Mouse (Mus musculus) limb, embryonic 11.5 days (tissue): ENCODE results near the gene Cacna1d. TPM values are rescaled to one million over a fixed set of nuclear protein-coding genes. Genes with fewer than 3 reads are reported as not detected.
A peak's percentile ranks its signal among the peaks of the same experiment; 100 is the strongest.

Experiments used
- ATAC-seq: fragments of 200-750 bp; cut with Nextera tagmentation; 2 replicates; pipeline ENCODE4 v1.8.0; 2017; ENCODE audit warnings: low read depth; ENCODE audit not compliant: insufficient number of reproducible peaks, low FRiP score, low TSS enrichment
- DNase-seq: peaks from one replicate; pipeline ENCODE4 v3.0.0-alpha.2; 2015; ENCODE audit warnings: low spot score
- H3K27ac ChIP-seq: fragments of 300-500 bp; sonication (generic); replicated peaks from 2 replicates; pipeline ENCODE4 v1.5.1; 2014; ENCODE audit warnings: low read depth, mild to moderate bottlenecking, low read length
- H3K27me3 ChIP-seq: fragments of 300-500 bp; sonication (generic); 2 replicates; pipeline ENCODE4 v1.6.1; 2014; ENCODE audit warnings: mild to moderate bottlenecking, low read length, mixed read lengths; ENCODE audit not compliant: control insufficient read depth, insufficient read depth
- H3K36me3 ChIP-seq: fragments of 300-500 bp; sonication (generic); 2 replicates; pipeline ENCODE4 v1.6.1; 2014; ENCODE audit warnings: mild to moderate bottlenecking, low read length, moderate library complexity, mixed read lengths; ENCODE audit not compliant: control insufficient read depth, insufficient read depth
- H3K4me1 ChIP-seq: fragments of 300-500 bp; sonication (generic); 2 replicates; pipeline ENCODE4 v1.6.1; 2014; ENCODE audit warnings: low read length, mixed read lengths; ENCODE audit not compliant: control insufficient read depth, insufficient read depth
- H3K4me2 ChIP-seq: fragments of 300-500 bp; sonication (generic); 2 replicates; pipeline ENCODE4 v1.6.1; 2014; ENCODE audit warnings: low read depth, mild to moderate bottlenecking, moderate library complexity; ENCODE audit not compliant: severe bottlenecking
- H3K4me3 ChIP-seq: fragments of 300-500 bp; sonication (generic); 2 replicates; pipeline ENCODE4 v1.5.1; 2014; ENCODE audit warnings: low read depth, low read length
- H3K9ac ChIP-seq: fragments of 300-500 bp; sonication (generic); 2 replicates; pipeline ENCODE4 v1.6.1; 2014; ENCODE audit warnings: mild to moderate bottlenecking, low read length
- H3K9me3 ChIP-seq: fragments of 300-500 bp; sonication (generic); 2 replicates; pipeline ENCODE4 v1.6.1; 2016; ENCODE audit warnings: low read length; ENCODE audit not compliant: control insufficient read depth
- WGBS: fragments of 180-500 bp; shearing (Covaris S2); extraction: QIAGEN DNeasy Blood & Tissue Kit; methylation state at CpG from one replicate; pipeline ENCODE4 v1.1.7; 2014; 5-methylcytosine and 5-hydroxymethylcytosine counted together
- polyA plus RNA-seq: library from polyadenylated mRNA; unstranded; fragments of >200 nt; fragmentation: Nextera tagmentation; extraction: Ambion mirVana; gene quantifications from 2 replicates; pipeline ENCODE4 v1.2.1, GENCODE M21; 2014

The Cacna1d gene
- polyA plus RNA-seq, 1 experiment from 2014 or later, result 2.1 TPM

DNA sequence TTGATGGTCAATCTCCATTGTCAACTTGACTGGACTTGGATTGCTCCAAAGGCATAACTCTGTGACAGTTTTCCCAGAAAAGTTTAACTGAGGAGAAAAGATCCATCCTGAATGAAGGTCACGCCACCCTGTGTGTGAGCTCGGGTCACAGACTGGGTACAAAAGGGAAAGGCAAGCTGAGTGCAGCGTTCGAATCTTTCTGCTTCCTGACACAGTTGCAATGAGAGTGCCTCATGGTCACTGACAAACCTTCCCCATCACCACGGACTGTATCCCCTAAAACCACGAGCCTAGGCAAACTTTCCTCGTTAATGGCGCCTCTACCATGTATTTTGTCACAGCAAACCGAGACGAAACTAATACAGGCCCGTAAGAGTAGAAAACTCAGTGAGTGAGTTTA is 325.2 kb downstream of the Cacna1d start:
- no peak overlapping the region for H3K9ac ChIP-seq
- H3K4me1 ChIP-seq, result no peaks in the 10 kb centered on the region
- no peaks in the 10 kb centered on the region for H3K27me3 ChIP-seq
- H3K36me3 ChIP-seq, result no peaks in the 10 kb centered on the region
- ATAC-seq, result no peak
- no peaks in the 10 kb centered on the region for H3K9me3 ChIP-seq
- no peak overlapping the region for H3K4me3 ChIP-seq
- no peak for DNase-seq
- no peak overlapping the region for H3K27ac ChIP-seq
- 94% methylated on average over 11 of the region's 11 CpGs for WGBS
- H3K4me2 ChIP-seq, result no peak overlapping the region

DNA sequence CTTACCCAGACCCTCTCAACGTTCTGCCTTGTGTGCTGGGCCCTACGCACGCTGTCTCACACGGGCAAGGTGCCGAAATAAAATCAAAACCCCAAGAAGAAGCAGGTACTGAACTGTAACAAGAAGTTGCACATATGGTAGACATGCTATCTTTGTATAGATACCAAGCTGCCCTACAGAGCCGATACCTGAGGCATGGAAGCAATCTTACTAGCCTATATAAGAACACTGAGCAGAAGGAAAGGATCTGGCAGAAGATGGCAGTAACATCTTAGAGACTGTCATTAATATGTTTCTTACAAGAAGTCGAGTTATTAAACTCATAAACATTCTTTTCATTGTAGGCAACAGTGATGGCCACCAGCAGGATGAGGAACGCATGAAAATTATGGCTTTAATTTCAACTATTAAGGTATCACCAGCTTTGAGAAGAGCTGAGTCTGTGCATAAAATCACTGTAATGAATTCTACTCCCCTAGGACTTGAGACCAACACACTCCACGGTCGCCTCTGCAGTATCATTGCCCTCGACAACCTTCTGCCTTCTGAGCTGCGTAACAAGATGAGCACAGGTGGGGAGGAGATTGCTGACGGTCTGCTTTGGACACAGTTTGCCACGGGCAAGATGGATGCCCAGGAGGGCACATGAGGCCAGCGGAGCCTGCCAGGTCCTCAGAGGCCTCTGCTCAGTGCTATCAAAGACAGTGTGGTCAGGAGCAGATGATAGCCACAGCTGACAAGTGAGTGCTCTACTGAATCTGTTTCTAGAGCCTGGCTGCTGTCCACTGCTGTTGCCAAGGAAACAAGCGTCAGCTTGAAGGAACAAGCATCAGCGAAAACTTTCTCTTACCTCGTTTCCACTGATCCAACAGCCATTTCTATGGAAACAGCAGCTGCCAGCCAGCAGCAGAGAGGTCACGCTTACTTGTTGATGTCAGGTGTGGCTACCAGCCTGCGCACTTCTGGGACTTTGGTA is 327.2 kb downstream of the Cacna1d start:
- H3K4me2 ChIP-seq, result no peak overlapping the region
- H3K4me3 ChIP-seq, result no peak overlapping the region
- H3K27me3 ChIP-seq, result no peaks in the 10 kb centered on the region
- no peaks in the 10 kb centered on the region for H3K9me3 ChIP-seq
- WGBS, result 81% methylated on average over 20 of the region's 20 CpGs
- DNase-seq (no peak), ATAC-seq (no peak)
- no peak overlapping the region for H3K9ac ChIP-seq
- H3K36me3 ChIP-seq, result no peaks in the 10 kb centered on the region
- H3K4me1 ChIP-seq, result no peaks in the 10 kb centered on the region
- H3K27ac ChIP-seq, result no peak overlapping the region

DNA sequence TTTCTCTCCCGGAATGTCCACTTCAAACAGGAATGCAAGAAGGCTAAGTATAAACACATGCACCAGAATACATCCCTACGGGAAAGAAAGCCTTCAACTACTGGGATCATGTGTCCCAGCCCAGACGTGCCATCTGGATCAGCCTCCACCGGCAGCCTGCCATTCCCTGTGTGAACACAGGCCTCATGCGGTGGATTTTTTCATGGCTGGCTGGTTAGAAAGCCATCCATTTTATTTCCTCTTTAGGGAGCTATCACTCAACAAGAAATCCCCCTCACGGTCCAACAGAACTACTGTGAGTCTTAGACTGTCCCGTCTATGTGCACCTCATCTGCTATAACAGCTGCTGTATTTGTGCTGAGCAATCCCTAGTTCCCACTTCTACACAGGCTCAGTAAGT is 343.5 kb downstream of the Cacna1d start:
- Histone ChIP-seq H3K36me3 (no peaks in the 10 kb centered on the region), H3K27me3 (no peaks in the 10 kb centered on the region), H3K4me2 (no peak overlapping the region), H3K27ac (no peak overlapping the region), H3K9me3 (no peaks in the 10 kb centered on the region), H3K9ac (no peak overlapping the region), H3K4me3 (no peak overlapping the region), H3K4me1 (no peaks in the 10 kb centered on the region)
- peak; percentile 39 for DNase-seq
- 51% methylated on average over 7 of the region's 7 CpGs for WGBS
- no peak for ATAC-seq

DNA sequence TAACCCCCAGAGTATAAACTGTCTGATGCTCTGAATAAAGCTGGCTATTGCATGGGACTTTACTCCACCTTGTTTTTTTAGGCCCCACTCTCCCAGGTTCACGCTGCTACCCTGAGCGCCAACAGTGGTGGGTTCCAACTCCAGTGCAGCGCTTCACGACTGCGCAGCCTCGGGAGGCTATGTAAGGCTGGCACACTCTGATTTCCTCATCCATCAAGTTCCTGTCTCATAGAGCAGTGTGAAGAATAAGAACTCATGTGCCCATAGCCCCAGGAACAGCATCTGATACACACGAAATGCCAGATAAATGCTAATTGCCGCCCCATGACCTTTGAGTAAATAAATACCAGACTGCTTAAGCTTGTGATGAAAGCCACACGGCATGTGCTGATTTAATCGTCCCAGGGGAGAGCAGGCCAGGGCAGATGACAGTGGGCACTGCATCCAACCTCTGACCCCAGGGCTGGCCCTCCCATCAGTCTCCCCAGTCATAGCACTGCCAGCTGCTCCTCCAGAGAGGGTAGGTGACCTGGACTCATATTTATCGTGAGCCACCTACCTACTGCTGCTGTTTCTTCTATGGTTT is 352.8 kb downstream of the Cacna1d start:
- DNase-seq (peak; percentile 39), ATAC-seq (no peak)
- H3K27ac ChIP-seq, result no peak overlapping the region
- no peak overlapping the region for H3K9ac ChIP-seq
- no peaks in the 10 kb centered on the region for H3K36me3 ChIP-seq
- H3K4me1 ChIP-seq, result peaks cover 3% of the 10 kb centered on the region; the same call in 1 of the 2 replicates
- no peak overlapping the region for H3K4me2 ChIP-seq
- no peaks in the 10 kb centered on the region for H3K27me3 ChIP-seq
- 26% methylated on average over 11 of the region's 11 CpGs for WGBS
- H3K4me3 ChIP-seq, result no peak overlapping the region
- no peaks in the 10 kb centered on the region for H3K9me3 ChIP-seq

DNA sequence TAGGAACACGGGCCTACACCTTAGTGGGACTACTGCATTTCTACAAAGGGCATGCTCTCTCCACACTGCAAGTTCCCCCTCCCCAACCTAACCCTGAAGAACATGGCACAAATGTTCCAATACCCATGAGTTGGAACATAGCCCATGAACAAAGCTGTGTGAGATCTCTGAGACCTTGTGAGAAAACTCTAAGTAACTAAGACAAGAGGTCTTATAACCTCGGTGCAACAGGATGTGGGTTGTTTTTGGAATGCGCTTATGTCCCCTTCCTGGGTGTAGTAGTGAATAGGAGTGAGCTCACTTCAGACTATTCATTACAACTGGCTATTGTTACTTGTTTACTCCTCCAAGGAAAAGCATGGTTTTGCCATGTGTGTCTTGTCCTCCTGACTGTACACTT is 353.3 kb downstream of the Cacna1d start:
- ATAC-seq (no peak), DNase-seq (no peak)
- Histone ChIP-seq H3K9me3 (no peaks in the 10 kb centered on the region), H3K36me3 (no peaks in the 10 kb centered on the region), H3K4me2 (no peak overlapping the region), H3K27me3 (no peaks in the 10 kb centered on the region), H3K4me1 (peaks cover 3% of the 10 kb centered on the region; the same call in 1 of the 2 replicates), H3K27ac (no peak overlapping the region), H3K4me3 (no peak overlapping the region), H3K9ac (no peak overlapping the region)
- WGBS, result 89% methylated on average over 3 of the region's 3 CpGs

DNA sequence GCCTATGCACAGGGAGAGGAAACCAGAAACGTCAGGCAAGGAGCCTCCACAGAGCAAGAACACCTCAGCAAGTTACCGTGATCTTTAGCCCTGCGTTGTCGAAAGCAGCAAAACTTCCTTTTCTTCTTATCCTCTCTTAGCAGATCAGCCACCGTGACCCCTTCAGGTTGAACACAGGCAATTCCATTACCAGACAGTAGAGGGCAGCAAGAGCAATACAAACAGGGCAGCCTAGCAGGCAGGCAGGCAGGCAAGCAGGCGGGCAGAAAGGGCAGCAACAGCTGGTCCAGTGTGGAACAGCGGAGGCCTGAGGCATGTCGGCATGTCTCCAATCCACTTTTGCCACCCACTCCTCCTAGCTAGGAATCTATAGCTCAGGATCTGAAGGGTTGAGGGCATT is 354.3 kb downstream of the Cacna1d start:
- Histone ChIP-seq H3K4me2 (no peak overlapping the region), H3K9me3 (no peaks in the 10 kb centered on the region), H3K36me3 (no peaks in the 10 kb centered on the region), H3K4me3 (no peak overlapping the region), H3K9ac (no peak overlapping the region), H3K27ac (no peak overlapping the region), H3K27me3 (no peaks in the 10 kb centered on the region), H3K4me1 (peaks cover 3% of the 10 kb centered on the region; the same call in 1 of the 2 replicates)
- DNase-seq (peak; percentile 93), ATAC-seq (no peak)
- WGBS, result 10% methylated on average over 8 of the region's 8 CpGs

DNA sequence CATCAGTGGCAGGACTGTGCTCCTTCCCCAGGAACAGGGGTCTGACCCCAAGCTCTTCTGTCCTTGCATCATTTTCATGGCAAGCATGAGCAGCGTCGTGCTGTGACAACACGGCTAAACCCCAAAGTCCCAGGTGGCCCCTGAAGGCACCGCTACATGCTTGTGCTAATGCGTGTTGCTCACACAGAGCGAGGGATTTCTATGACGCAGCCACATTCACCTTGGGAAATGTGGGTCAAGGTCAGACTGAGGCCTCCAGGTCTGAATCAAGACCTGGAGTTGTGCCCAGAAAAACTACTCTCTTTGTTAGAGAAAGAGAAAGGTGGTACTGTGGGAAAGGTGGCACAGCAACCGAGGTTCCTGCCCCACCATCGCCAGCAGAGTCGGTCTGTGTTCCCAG is 355.9 kb downstream of the Cacna1d start:
- Histone ChIP-seq H3K27ac (no peak overlapping the region), H3K36me3 (no peaks in the 10 kb centered on the region), H3K27me3 (no peaks in the 10 kb centered on the region), H3K9ac (no peak overlapping the region), H3K4me3 (no peak overlapping the region), H3K4me2 (no peak overlapping the region), H3K4me1 (peaks cover 3% of the 10 kb centered on the region; the same call in 1 of the 2 replicates), H3K9me3 (no peaks in the 10 kb centered on the region)
- DNase-seq, result no peak
- 90% methylated on average over 10 of the region's 10 CpGs for WGBS
- ATAC-seq, result no peak

DNA sequence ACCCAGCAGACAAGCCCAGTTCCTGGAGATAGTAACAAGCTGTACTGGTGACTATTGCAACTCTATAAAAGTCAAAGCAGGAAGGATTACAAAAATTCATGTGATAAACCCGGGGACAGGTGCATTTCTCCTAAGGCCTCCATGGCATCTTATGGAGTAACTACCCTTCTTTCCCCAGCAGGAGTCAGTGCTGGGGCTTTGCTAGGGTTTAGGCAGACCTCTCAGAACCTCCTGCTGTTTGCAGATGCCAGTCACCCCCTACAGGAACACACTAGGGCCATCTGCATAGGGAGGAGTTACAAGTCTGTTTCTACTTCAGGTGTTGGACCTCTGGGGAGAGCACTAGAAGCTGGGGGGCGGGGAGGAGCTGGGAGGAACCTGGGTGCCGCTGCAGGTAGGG is 357.6 kb downstream of the Cacna1d start:
- H3K36me3 ChIP-seq, result no peaks in the 10 kb centered on the region
- no peaks in the 10 kb centered on the region for H3K9me3 ChIP-seq
- ATAC-seq (no peak), DNase-seq (no peak)
- no peak overlapping the region for H3K9ac ChIP-seq
- no peak overlapping the region for H3K27ac ChIP-seq
- H3K4me3 ChIP-seq, result no peak overlapping the region
- H3K4me1 ChIP-seq, result peaks cover 3% of the 10 kb centered on the region; the same call in 1 of the 2 replicates
- WGBS, result 37% methylated on average over 3 of the region's 3 CpGs
- H3K4me2 ChIP-seq, result no peak overlapping the region
- H3K27me3 ChIP-seq, result no peaks in the 10 kb centered on the region
